Mouse (Mus musculus) kidney, postnatal 10 days (tissue): ENCODE results near the gene Rgs6.
A peak's percentile ranks its signal among the peaks of the same experiment; 100 is the strongest.

Experiments used
- DNase-seq: peaks from one replicate; pipeline ENCODE4 v3.0.0; 2021; ENCODE audit warnings: mixed read lengths

Rgs6 gene

DNA sequence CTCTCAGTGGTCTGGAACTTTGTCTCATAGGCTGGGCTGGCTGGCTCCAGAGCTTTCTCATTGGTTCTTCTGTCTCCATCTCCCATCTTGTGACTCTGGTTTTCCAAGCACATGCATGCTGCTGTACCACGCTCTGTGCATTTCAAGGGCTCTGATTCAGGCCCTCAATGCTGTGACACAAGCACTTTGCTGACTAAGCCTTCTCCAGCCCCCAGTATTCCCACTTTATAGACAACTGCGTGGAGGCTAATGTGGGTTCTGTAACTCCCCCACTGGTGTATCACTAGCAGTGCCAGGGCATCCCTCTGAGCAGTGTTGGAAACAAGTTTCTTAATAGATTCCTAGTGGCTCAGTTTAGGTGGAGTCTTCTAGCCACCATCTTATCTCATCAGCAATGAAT is 174.0 kb downstream of the Rgs6 start:
- DNase-seq = no peak

DNA sequence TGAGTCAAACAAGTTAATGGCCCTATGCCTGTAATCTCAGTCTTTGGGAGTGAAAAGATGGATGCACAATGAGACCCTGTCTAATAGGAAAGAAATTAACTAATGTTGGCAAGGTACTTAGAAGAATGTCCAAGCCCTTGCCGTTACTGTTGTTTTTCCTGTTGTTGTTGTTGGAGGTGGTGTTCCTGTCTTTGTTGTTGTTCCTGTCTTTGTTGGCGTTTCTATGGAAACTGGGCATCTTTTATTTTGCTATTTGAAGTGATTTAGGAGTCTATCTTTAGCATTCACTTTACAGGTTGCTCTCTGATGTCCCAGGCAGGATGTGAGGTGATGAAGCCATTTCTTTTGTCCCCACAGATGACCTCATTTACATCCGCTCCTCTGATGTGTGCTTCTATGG is 180.6 kb downstream of the Rgs6 start:
- no peak for DNase-seq

DNA sequence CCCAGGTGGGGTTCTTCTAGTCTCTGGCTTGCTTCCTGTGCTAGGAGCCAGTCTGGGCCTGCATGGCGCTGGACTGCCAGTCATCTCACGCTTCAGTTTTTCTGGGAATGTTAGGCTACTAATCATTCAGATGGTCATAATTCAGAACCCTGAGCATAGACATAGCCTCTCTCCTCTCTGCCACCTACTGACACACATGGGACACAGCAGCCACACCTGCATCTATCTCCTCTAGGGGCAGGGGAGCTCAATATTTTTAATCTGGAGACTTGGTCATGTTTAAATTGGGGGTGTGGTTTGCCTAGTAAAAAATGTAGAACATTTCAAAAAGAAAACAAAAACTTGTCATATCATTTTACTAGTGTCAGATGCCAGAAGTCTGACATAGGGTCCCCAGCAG is 184.1 kb downstream of the Rgs6 start:
- DNase-seq = no peak

DNA sequence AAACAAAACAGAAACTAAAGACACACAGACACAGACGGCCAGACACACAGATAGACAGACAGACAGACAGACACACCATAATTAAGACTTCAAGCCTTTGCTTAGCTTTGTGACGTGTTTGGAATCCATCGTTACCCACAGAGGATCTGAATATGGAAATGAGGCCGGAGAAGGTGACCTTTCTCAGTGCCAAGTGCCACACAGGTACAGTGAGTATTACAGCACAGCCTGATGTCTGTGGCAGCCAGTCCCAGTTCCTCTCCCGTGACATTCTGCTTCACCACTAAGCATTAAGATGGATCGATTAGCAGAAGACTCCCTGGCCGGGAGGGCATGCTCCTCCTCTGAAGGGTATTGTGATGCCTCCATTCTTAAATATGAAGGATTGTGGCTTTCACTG is 186.5 kb downstream of the Rgs6 start:
- no peak for DNase-seq

DNA sequence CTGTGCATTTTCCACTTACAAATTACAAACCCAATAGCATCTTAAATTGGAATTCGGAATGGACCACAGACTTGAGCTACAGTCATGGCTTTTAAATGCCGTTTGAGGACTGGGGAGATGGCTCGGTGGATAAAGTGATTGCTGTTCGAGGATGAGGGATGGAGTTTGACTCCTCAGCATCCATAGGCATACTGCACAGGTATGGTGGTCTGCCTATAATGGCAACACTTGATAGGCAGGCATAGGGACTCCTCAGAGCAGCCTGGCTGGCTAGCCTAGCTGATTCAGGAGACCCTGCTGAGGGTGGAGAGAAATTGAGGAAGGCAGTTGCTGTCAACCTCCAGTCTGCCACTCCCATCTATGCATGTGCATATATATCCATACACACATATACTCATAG is 188.6 kb downstream of the Rgs6 start:
- no peak for DNase-seq

DNA sequence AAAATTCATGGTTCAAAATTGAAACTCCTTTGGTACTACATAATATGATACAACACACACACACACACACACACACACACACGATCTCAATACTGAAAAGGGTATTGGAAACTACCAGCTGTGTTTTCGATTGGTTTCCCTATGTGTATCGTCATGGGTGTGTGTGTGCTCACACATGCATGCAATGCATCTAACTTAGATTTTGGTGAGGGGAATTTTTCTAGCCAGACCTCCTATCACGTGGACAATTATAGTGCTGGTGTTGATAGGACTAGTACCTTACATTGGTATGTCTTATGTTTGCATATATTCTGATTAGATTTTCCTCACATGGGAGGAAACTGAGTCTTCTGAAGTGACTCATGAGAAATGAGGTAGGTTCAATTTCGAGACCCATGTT is 192.8 kb downstream of the Rgs6 start:
- no peak for DNase-seq

DNA sequence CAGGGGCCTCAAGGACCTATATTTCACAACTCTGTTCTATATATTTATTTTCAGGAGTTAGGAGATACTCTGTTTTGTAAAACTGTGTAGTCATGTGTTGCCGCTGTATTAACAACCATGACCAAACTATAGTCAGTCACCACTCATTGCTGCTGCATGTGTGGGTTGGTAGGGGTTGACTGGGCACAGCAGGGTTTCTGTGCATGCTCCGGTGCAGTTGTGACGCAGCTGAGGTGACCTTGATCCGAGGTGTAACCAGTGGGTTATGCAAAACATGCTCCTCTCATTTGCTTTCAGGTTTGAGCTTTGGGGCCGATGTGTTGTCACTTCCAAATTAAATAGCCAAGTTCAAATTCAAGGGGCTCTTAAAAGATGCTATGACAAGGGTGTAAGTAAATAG is 193.3 kb downstream of the Rgs6 start:
- DNase-seq = peak; percentile 12

DNA sequence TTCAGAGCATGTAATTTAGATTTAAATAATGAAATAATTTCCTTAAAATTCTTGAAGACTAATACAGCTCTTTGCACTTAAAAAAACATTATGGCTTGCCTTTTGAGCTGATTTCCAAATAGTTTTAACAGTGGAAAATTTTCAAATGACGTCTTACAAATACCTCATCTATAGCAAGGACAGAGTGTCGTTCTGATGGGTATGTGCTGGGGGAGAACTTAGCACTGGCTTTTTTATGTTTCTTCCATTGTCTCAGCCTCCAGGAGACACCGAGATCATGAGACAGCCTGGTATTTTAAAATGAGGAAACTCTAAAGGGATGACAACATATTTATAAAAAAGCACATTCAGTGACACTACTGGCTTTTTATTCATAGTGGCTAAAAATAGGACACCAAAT is 204.0 kb downstream of the Rgs6 start:
- DNase-seq = no peak

DNA sequence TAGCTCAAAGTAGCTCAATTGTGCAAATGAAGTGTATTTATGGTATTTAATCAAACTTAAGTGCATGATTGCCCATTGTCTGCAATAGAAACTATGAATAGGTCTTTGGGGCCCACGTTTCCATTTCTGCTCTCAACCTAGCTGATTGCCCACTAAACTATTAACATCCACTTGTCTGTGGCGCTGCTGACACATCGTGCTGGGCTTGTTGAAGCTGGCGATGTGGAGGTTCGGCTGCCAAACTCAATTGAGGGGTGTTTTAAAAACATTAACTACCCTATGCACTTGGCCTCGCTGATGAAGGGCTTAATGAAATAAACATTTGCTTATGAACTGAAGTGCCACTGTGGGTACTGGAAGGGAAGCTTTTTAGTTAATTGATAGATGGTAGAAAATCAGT is 211.8 kb downstream of the Rgs6 start:
- DNase-seq = no peak

DNA sequence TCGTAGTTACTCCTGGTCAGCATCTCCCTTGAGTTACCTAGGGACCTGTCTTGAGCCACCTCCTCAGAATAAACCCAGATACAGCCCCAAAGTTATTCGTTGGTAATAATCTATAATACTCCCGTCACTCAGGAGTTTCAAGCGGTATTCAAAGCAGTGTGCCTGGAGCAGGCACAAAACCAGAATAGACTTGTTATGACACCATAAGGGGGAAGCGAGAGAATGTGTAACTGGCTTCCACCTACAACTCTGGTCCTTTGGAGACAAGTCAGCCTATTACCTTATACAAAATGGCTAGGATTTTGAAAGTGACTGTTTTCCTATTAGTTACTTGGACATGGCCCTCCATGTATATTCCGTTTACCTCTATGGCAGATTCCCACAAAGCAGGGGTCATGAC is 213.6 kb downstream of the Rgs6 start:
- no peak for DNase-seq

DNA sequence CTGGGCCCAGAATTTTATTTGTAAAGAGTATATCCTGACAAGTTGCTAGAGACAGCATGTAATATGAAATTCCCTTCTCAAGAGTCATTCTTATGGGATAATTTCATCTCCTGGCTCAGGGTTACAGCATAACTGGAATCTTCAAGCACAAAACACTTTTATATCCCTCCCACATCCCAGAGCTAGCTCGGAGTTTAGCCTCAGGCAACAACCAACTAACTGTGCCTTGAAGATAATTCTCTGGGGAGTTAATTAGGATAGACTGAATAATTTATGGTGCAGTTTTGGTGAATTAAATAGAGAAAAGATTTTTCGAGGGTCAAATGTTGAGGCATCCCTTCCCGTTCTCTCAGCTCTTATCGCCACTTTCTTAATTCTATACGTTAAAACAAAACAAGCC is 214.6 kb downstream of the Rgs6 start:
- DNase-seq = no peak

DNA sequence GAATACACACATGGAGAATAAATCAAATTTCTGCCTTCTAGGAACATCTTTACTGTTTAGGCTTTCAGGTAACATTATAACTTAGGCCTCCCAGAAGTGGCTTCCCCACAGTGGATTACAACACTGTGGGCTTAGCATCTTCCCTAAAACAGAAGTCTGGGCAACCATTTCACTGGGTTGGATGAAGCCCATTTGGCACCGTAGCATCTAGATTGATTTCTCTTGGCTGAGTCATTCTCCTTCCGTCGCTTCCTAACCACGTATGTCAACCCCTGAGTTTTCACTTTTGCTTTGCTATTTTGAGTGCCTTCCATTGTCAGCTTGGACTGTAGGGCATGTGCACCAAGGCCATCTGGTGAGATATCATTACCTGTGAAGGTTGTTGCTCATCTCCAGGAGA is 217.1 kb downstream of the Rgs6 start:
- DNase-seq = no peak

DNA sequence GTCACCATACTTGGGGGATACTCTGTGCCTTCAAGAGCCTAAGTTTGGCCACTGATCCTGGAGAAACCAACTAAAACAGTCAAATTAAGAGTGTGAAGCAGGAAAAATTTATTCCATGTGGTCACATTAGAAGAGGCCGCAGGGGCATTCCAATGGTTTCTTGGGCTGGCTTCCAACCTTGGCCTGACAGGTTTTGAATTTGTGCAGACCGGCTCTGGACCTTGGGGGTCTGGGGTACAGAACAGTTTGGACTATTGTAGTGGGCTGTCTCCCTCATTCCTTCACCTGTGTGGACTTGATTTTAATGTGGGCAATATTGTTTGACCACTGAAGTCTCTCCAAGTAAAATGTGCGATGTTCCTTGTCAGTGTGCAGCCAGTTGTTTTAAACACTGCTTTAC is 222.5 kb downstream of the Rgs6 start:
- DNase-seq = no peak

DNA sequence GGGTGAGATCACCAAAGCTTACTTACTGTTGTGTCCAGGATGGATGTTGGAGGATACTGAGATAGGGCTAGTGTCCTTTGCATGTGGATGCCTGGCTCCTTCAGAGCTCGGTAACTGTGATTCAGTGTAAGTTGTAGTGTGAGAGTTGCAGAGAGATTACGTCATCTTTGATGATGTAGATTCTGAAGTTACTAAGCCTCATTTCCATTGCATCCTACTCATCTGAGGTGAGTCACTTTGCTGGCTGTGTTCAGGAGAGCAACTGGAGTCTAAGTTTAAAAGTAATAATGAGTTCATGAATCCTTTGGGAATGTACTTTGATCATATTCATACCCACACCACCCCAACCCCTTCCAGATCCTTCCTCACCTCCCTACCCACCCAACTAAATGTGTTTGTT is 227.9 kb downstream of the Rgs6 start:
- no peak for DNase-seq

DNA sequence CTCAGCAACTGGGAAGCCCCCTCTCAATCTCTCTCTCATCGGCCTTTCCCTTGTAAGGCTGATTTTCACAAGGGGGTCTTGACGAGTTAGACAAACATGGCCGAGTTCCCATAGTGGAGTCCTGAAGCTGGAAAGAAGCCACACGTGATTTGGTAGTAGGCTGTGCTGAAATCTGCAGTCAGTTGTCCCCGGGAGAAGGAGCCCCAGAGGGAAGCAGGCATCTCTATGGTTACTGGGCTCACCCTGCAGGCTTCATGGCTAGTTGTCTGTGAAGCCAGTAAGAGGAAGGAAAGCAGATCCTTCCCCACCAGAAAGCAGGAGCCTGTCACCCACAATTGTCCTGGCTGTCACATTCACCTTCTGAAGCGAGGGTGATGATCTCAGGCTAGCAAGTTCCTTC is 231.2 kb downstream of the Rgs6 start:
- DNase-seq = no peak

DNA sequence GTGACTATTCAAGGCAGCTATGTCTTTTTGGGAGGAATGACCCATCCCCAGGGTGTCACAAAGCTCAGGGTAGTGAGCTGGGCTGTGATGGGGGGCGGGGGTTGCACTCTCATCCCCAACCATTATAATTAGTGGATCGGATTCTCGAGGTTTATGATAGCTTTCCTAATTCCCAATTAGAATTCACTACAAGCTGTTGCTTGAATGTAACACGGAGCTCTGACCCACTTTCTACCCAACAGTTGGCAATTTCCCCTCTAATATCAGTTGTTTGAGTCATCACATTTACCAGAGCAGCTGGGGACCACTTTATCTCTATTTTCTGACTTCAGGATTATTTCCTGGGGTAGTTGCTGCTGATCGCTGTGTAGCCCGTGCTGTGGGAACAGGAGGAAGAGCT is 231.9 kb downstream of the Rgs6 start:
- DNase-seq = no peak

DNA sequence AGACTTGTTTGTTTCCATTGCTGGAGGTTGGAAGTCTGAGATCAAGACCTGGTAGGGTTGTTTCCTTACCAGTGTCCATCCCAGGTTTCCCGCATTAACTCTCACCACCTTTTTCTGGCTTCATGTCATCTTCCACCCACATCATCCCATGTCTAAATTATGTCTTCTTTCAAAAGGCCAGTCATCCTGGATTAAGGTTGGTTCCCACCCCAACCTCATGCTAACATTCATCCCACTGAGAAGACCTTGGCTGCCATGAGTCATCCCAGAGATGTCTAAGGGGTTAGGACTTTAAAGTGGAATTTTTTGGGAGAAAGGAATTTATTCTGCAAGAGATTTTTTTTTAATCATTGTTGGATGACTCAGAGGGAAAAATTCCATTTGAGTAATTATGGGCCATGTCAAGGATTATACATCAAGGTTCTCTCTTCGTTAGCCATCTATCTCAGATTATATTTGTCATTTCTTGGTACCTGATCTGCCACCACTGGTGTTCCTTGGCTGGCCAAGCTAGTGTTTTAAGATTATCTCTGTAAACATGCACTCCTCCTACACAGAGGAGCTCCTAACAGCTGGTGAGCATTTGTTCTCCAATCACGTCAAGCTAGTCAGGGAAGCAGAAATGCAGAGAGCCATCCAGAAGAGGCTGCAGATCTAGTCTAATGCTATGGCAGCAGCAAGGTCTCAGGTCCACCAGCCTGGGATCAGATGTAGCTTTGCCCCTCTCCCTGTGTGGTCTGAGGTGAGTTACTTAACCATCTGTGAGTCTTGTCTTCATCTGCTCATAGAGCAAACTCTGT is 234.9 kb downstream of the Rgs6 start:
- DNase-seq = no peak

DNA sequence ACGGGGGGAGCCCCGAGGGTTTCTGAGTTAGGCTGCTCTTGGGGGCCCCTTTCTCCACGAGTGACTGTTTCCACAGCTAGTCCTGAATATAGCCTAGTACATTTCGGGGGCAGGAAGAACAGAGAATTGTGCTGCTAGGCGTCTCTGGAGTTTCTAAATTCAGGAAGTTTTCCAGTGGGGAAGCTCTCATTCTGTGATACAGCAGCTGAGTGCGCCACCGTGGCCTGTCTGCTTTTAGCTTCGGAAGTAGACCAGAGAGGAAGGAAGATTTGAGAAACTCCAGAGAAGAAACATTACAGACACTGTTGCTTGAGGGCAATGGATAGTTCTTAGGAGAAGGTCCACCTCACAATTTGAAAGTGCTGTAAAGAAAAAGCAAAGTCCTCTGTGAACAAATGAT is 242.2 kb downstream of the Rgs6 start:
- no peak for DNase-seq

DNA sequence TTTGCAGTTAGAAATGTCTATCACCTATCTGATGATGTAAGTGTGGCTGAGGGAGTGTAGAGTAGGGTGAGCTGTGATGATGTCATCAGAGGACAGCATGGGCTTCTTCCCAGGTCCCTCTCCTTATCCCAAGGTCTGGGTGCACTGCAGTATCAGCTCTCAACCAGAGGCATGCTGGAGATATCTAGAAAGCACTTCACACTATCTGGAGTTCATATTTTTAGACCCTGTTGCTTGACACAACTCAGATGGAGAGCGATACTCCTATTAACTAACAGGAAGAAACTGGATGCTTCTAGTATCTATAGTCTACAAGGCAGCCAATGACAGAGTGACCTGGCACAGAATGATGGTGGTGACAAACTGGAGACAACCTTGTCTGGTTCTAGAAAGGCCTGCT is 250.5 kb downstream of the Rgs6 start:
- DNase-seq = no peak

DNA sequence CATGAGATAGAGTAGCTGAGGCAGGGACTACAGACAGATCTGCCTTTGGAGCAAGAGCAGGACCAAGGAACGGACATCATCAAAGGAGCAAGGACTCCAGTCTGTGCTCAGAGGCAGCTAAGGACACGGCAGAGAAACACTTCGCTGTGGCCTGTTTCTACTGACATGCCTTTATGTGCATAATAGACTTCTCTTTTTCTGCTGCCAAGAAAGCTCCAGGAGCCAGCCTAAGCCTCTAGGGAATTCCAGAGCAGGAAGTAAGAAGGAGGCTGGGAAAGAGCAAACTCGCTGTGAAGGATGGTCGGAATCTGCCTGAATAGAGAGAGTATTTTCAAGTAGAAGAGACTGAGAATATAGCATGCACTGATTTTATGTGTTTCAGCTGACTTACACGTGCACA is 253.5 kb downstream of the Rgs6 start:
- peak; percentile 41 for DNase-seq

DNA sequence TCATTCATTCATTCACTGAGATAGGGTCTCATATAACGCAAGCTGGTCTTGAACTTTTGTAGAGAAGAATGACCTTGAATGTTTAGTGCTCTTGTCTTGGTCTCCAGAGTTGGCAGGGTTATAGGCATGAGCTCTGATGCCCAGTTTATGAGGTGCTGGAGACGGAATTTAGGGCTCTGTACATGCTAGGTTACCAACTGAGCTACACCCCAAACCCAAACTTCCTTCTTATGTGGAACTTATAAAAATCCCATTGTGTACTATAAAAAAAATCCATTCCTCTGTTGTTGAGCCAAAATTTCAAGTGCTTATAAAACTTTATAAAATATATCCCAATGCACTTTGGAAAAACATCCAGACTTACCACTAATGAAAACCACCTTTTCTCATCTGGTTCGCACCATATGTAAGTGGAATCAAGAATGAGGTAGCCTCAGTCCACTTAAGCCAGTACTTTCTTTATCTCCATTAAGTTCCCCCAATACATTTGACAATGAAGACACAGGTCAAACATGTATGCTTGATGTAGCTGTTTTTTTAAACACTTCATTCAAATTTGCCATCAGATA is 260.3 kb downstream of the Rgs6 start:
- DNase-seq = no peak

DNA sequence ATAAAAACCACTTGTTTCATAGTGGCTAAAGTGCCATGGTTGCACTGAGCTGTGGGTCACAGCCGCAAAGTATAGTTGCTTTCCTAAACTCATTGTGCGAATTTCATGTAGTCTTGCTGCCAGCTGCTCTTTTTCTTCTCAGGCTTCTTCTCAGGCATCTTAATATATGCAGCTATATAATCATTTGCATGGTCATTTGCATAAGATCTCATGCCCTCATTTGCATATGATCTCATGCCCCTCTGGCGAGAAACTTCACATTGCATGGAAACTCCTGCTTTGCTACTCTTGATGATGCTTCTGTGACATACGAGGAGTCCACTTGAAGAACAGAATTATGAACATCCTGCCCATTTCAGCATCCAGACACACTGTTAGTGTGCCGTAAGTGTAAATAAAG is 266.8 kb downstream of the Rgs6 start:
- DNase-seq = no peak

DNA sequence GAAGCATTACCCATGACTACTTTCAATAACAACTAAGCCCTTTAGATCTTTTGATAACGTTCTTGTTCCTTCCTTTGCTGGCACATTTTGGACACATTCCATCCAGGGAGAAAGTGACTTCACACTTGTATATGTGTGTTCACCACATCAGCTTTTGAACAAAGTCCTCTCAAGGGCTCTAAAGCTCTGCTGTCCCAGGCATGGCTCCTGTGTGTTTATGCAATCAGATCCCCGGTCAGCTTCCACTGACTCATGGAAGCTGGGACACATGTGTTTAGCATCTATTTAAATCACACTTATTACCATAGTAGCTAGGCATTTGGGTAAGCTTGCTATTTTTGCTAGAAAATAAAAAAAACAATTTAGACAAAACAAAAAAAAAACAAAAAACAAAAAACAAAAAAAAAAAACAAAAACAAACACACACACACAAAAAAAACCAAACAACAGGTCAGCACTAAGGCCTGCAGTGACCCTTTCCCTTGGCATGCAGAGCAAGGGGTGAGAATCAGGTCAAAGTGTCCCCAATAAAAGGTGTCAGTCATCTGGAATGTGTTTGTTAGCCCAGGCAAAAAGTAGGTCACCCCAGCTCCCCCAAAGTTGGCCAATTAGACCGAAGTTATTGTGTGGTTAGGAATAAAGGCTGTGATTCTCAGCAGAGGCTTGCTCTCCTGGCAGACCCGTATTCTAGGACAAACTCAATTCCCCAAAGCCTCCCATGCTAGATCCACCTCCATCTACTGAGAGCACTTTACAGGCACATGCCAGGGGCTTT is 267.4 kb downstream of the Rgs6 start:
- DNase-seq = no peak

DNA sequence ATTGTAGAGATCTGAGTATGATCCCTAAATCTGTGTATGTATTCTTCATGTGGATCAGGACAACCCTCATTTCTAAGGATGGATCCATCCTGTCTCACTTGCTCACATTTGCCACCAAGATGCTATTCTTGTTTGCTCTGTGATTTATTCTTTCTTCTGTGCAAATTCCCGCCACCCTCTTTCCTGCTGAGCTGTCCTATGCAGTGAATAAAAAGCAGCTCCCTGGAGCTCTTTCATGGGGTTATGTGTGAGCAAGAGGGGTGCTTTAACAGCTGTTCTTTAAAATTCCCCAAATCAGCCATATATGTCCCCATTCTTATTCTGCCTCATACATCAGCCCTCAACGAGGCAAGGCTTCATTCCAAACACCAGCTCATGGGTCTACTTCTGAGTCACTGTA is 277.6 kb downstream of the Rgs6 start:
- no peak for DNase-seq
